Mouse (Mus musculus) ovary, postnatal 14 days (tissue): ENCODE results near the gene Hist1h3e.
"Not testable (repeated sequence)": the region's sequence is repeated elsewhere in the genome, so short reads cannot be mapped to it uniquely, and the experiment has no call there.

Experiments
- DNase-seq: peaks from one replicate; pipeline ENCODE4 v3.0.0; 2022; ENCODE audit warnings: low spot score

Hist1h3e gene

GRCm38 (mm10) chr13:23537006-23537710 is 25.0 kb downstream of the Hist1h3e start:
- DNase-seq, result no peak

- DNase-seq, result no peak
Measured at GRCm38 (mm10) chr13:23536076-23536822, 25.9 kb downstream of the Hist1h3e start.

DNA sequence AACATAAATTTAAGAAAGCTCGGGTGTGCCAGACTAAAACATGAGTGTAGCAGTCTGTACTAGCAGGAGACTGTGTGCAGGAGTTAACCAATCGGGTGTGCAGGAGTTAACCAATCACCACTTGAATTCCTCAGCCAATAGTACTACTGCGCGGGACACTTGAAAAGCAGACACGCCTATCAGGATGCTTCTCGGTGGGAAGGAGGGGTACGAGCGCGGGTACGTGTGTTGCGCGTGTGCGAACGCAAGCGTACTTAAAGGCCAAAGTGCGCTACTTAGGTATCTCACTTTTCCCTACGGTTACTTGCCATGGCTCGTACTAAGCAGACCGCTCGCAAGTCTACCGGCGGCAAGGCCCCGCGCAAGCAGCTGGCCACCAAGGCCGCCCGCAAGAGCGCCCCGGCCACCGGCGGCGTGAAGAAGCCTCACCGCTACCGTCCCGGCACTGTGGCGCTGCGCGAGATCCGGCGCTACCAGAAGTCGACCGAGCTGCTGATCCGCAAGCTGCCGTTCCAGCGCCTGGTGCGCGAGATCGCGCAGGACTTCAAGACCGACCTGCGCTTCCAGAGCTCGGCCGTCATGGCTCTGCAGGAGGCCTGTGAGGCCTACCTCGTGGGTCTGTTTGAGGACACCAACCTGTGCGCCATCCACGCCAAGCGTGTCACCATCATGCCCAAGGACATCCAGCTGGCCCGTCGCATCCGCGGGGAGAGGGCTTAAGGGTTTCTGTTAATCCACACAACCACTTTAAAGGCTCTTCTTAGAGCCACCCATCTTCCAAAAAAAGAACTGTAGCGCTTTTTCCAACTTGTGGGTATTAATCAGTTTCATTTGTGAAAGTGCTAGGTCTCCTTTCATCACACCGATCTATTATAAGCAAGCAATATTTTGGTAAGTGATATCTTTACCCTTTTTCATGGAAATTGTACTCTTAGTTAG is 26.8 kb downstream of the Hist1h3e start, which contains the start of gene Hist1h3g:
Gene Hist1h3g (plus strand): TSS at position 286 of the 939 bp plus-strand sequence.
- peak; percentile 78 for DNase-seq

DNA sequence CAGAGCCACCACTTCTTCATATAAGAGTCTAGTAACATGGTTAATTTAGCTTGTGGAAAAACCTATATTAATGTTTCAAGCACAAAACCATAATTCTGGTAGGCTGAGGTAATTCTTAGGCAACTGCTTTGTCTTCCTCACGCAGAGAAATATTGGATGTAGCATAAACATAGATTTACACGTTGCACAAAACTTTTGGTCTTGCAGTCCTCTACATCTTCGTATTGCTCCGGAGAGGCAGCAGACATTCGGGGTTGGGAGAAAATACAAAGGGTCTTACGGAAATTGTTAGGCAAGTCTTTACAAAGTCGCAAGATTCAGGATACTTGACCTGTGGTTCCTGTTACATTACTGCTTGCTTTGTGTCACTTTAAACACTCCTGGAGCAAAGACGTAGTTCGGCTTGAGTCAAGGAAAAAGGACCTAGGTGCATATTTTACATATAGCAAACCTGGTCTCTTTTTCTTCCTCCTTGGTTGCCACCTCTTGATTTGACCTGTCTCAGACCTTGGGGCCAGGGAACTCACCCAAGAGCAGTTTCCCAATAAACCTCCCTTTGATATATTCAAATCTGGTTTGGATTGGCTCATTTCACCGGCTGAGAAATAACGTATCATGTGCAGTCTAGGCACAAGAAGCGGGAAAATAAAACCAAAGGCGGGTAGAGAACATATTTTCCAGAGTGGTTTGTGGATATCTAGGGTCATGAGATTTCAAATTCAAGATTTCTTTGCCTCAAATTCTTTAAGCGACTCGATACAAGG is 27.6 kb downstream of the Hist1h3e start:
- no peak for DNase-seq

DNA sequence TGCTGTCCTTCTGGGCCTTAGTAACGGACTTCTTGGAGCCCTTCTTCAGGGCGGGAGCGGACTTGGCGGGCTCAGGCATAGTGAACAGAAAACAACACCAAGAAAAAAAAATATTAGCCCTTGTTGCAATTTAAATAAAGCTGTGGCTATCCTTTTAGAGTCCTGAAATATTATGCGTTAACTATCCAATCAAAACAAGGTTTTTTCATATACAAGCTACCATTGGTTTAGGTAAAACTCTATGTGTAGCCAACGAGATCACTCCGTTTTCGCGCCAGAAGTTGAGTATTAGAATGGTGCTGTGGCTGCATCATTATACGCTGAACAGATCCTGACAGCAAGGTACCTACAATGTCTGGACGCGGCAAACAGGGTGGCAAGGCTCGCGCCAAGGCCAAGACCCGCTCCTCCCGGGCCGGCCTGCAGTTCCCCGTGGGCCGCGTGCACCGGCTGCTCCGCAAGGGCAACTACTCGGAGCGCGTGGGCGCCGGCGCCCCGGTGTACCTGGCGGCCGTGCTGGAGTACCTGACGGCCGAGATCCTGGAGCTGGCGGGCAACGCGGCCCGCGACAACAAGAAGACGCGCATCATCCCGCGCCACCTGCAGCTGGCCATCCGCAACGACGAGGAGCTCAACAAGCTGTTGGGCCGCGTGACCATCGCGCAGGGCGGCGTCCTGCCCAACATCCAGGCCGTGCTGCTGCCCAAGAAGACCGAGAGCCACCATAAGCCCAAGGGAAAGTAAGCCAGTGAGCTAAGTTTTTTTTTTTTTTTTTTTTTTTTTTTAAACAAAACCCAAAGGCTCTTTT is 28.4 kb downstream of the Hist1h3e start, which contains the start of gene Hist1h2af:
Gene Hist1h2af (plus strand): TSS at position 347 of the 808 bp plus-strand sequence.
- not testable (repeated sequence) for DNase-seq

- no peak for DNase-seq
Measured at GRCm38 (mm10) chr13:23532262-23533075, 29.7 kb downstream of the Hist1h3e start.

DNA sequence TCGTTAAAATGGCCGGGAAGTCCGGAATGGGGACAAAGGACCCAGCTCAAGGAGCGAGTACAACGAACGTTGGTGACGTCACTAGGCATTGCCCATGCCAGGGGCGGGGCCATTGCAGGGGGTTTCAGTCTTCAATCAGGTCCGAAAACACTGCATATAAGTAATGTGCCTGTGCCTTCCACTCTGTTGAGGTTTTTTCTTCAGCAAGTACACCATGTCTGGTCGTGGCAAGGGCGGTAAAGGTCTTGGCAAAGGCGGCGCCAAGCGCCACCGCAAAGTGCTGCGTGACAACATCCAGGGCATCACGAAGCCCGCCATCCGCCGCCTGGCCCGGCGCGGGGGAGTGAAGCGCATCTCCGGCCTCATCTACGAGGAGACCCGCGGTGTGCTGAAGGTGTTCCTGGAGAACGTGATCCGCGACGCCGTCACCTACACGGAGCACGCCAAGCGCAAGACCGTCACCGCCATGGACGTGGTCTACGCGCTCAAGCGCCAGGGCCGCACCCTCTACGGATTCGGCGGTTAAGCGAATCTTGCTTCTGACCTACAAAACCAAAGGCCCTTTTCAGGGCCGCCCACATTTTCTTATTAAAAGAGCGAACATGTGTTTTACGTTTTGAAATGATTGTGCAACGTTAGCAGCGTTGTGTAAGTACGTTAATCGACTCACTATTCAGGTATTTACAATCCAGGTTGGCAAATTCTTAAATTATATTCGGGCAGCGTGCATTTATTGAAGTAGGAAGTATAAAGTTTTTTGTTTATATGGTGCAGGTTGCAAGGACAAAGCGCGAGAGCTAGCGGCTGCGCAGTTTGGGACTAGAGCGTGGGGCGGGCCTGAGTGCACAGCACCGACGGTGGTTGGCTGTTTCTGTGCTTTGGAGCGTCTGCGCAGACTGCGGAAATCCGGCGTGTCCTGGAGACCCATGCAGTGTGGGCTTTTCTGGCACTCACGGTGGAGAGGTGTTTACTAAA is 31.0 kb downstream of the Hist1h3e start, which contains the start of gene Hist1h4h:
Gene Hist1h4h (plus strand): TSS at position 150 of the 975 bp plus-strand sequence.
- DNase-seq, result peak; percentile 97

DNA sequence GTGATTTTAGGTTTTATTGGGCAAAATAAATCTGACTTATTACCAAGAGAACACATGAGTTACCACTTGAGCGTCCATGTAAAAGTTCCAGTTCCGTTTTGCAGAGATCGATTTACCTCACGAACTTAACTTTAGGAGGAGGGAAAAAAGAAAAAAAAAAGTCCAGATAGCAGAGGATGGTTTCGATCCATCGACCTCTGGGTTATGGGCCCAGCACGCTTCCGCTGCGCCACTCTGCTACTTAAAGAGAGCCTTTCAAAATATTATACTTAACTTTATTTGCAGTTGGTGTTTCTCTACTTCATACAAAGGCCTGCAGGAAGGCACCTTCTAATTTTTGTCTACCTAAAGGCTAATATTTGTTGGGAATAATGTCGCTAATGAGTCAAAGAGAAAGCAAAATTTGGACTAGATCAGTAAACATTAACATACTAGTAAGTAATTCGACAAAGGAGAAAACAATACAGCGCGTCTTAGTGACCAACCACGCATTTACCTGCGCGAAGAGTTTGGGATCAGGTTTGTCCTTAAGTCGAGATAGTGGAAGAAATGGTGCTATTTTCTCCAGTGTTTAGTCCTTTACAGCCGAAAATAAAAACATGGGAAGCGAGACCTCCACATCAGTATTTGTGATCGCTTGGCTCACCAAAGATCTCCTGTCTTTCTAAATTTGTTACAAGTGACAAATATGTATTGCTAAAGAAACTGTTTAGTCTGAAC is 31.8 kb downstream of the Hist1h3e start:
- DNase-seq, result no peak

GRCm38 (mm10) chr13:23529480-23530165 is 32.5 kb downstream of the Hist1h3e start:
- DNase-seq, result no peak

DNA sequence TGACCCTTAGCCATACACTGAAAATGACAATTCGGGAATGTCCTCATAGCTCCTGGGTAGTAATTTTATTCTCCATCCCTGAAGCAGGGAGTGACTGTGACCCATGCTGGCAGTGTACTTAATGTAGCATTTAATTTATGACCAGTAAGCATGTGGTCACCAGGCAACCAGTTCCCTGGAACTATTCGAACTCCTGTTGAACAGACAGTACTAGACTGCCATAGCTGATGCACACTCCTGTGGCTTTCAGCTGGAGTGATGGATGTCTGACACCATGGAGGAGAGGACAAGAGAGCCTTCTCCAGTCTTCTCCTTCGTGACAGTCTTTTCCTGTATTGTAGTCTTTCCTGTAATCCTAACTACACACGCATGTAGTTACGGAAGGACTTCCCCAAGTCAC is 33.2 kb downstream of the Hist1h3e start:
- no peak for DNase-seq

GRCm38 (mm10) chr13:23526312-23526711 is 35.9 kb downstream of the Hist1h3e start:
- DNase-seq, result peak; percentile 94

GRCm38 (mm10) chr13:23525901-23526300 is 36.3 kb downstream of the Hist1h3e start:
- no peak for DNase-seq

- DNase-seq, result no peak
Measured at GRCm38 (mm10) chr13:23524654-23525053, 37.5 kb downstream of the Hist1h3e start.

- no peak for DNase-seq
Measured at GRCm38 (mm10) chr13:23523976-23524375, 38.2 kb downstream of the Hist1h3e start.

- no peak for DNase-seq
Measured at GRCm38 (mm10) chr13:23521703-23522102, 40.5 kb downstream of the Hist1h3e start.

DNA sequence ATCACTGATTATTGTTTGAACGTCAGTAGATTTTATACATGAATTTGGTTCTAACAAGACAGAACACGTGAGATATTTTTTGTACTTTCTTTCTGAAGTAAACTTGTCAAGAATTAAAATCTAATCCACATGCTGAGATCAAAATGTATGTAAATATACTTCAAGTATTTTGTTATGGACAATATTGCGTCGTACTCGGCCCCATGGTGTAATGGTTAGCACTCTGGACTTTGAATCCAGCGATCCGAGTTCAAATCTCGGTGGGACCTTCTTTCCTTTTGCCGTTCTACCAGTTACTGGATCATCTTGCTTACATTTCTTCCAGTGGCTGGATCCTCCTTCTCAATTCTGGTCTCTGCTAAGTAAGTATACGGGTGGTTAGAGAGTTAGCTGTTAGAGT is 42.8 kb downstream of the Hist1h3e start:
- peak; percentile 77 for DNase-seq

GRCm38 (mm10) chr13:23518885-23519284 is 43.3 kb downstream of the Hist1h3e start:
- DNase-seq, result peak; percentile 76
